Mouse (Mus musculus) CH12.LX (cell line): ENCODE results near the gene Topors. TPM values are rescaled to one million over a fixed set of nuclear protein-coding genes. Genes with fewer than 3 reads are reported as not detected.
A peak's percentile ranks its signal among the peaks of the same experiment; 100 is the strongest.

ENCODE experiments used
- DNase-seq: peaks from one replicate; pipeline ENCODE4 v3.0.0-alpha.2; 2013; ENCODE audit errors: extremely low read depth
- H3K27ac ChIP-seq: 2 replicates; pipeline ENCODE4 v1.5.1; 2012; ENCODE audit warnings: low read depth, mild to moderate bottlenecking, control low read depth, moderate library complexity; ENCODE audit not compliant: insufficient read depth
- H3K27me3 ChIP-seq: replicated peaks from 2 replicates; pipeline ENCODE3; 2012; ENCODE audit warnings: inconsistent platforms
- H3K36me3 ChIP-seq, 2 experiments: replicated peaks in 1 of 2; 2 replicates each; pipeline versions ENCODE3 to v1.6.1; 2012; ENCODE audit warnings: inconsistent platforms in 1 of 2, low read length in 1 of 2, mild to moderate bottlenecking in 1 of 2, mixed read lengths in 1 of 2, moderate library complexity in 1 of 2; ENCODE audit not compliant: control insufficient read depth in 1 of 2, insufficient read depth in 1 of 2
- H3K4me1 ChIP-seq, 2 experiments: 2 replicates each; pipeline ENCODE4 v1.6.1; 2012; ENCODE audit warnings: inconsistent platforms in 1 of 2, moderate library complexity in 1 of 2; ENCODE audit not compliant: insufficient read depth in 2 of 2, control insufficient read depth in 1 of 2
- H3K4me2 ChIP-seq: 2 replicates; pipeline ENCODE4 v1.6.1; 2012; ENCODE audit warnings: low read depth, mild to moderate bottlenecking, control low read depth; ENCODE audit not compliant: poor library complexity, insufficient read depth, severe bottlenecking
- H3K4me3 ChIP-seq, 3 experiments: fragments of 150-350 bp in 1 of 3; sonication (generic) in 1 of 3; replicated peaks in 1 of 3; 2 replicates each; pipeline versions ENCODE3 to v1.5.1; 2011 to 2012; ENCODE audit warnings: low read depth in 2 of 3, low read length in 2 of 3, mild to moderate bottlenecking in 2 of 3, moderate library complexity in 2 of 3, control low read depth in 1 of 3, improper control_type of control experiment in 1 of 3, inconsistent platforms in 1 of 3, mixed read lengths in 1 of 3; ENCODE audit not compliant: poor library complexity in 1 of 3
- H3K79me2 ChIP-seq: replicated peaks from 2 replicates; pipeline ENCODE4 v1.6.1; 2012; ENCODE audit warnings: mild to moderate bottlenecking, moderate library complexity; ENCODE audit not compliant: control insufficient read depth, poor library complexity, insufficient read depth, severe bottlenecking; ENCODE audit errors: extremely low read depth
- H3K9ac ChIP-seq: 2 replicates; pipeline ENCODE4 v1.6.1; 2012; ENCODE audit warnings: low read depth, mild to moderate bottlenecking, control low read depth, moderate library complexity; ENCODE audit not compliant: insufficient read depth
- H3K9me3 ChIP-seq: replicated peaks from 2 replicates; pipeline ENCODE3; 2012; ENCODE audit warnings: low read length, inconsistent platforms, mixed read lengths
- BHLHE40 ChIP-seq: IDR thresholded peaks from 2 replicates; pipeline ENCODE4 v1.6.1; 2011; ENCODE audit warnings: mild to moderate bottlenecking, low read depth, low read length, improper control_type of control experiment
- CHD1 ChIP-seq: IDR thresholded peaks from 2 replicates; pipeline ENCODE4 v1.6.1; 2012; ENCODE audit warnings: low read depth, low read length, improper control_type of control experiment, inconsistent platforms
- CTCF ChIP-seq, 2 experiments: IDR thresholded peaks in 1 of 2; conservative IDR thresholded peaks in 1 of 2; 2 replicates each; pipeline ENCODE4 v1.5.1; 2011 to 2012; ENCODE audit warnings: low read depth in 2 of 2, low read length in 2 of 2, improper control_type of control experiment in 1 of 2, inconsistent platforms in 1 of 2, mild to moderate bottlenecking in 1 of 2, moderate library complexity in 1 of 2
- ELF1 ChIP-seq: IDR thresholded peaks from 2 replicates; pipeline ENCODE4 v1.6.1; 2014; ENCODE audit warnings: low read depth, mild to moderate bottlenecking, inconsistent platforms, low read length, improper control_type of control experiment
- IRF4 ChIP-seq: IDR thresholded peaks from 2 replicates; pipeline ENCODE4 v1.6.1; 2014; ENCODE audit warnings: low read depth, mild to moderate bottlenecking, inconsistent platforms, low read length, improper control_type of control experiment
- KAT2A ChIP-seq: IDR thresholded peaks from 2 replicates; pipeline ENCODE4 v1.6.1; 2012; ENCODE audit warnings: low read length, improper control_type of control experiment, inconsistent platforms; ENCODE audit not compliant: insufficient replicate concordance
- MAFK ChIP-seq: IDR thresholded peaks from 2 replicates; pipeline ENCODE4 v1.6.1; 2011; ENCODE audit warnings: low read length, improper control_type of control experiment; ENCODE audit not compliant: insufficient replicate concordance
- MAX ChIP-seq: IDR thresholded peaks from 2 replicates; pipeline ENCODE4 v1.6.1; 2011; ENCODE audit warnings: low read length, improper control_type of control experiment
- MAZ ChIP-seq: IDR thresholded peaks from 2 replicates; pipeline ENCODE4 v1.6.1; 2012; ENCODE audit warnings: low read depth, mild to moderate bottlenecking, inconsistent platforms, low read length, improper control_type of control experiment, moderate library complexity
- MEF2A ChIP-seq: IDR thresholded peaks from 2 replicates; pipeline ENCODE4 v1.6.1; 2014; ENCODE audit warnings: low read depth, mild to moderate bottlenecking, inconsistent platforms, low read length, improper control_type of control experiment, borderline replicate concordance
- MXI1 ChIP-seq: IDR thresholded peaks from 2 replicates; pipeline ENCODE4 v1.6.1; 2011; ENCODE audit warnings: mild to moderate bottlenecking, low read depth, low read length, improper control_type of control experiment
- MYC ChIP-seq: IDR thresholded peaks from 2 replicates; pipeline ENCODE4 v1.6.1; 2011; ENCODE audit warnings: low read depth, mild to moderate bottlenecking, improper control_type of control experiment, low read length
- NRF1 ChIP-seq: IDR thresholded peaks from 2 replicates; pipeline ENCODE4 v1.6.1; 2014; ENCODE audit warnings: low read depth, mild to moderate bottlenecking, inconsistent platforms, low read length, improper control_type of control experiment, moderate library complexity
- POLR2A ChIP-seq: IDR thresholded peaks from 2 replicates; pipeline ENCODE4 v1.6.1; 2011; ENCODE audit warnings: low read depth, mild to moderate bottlenecking, improper control_type of control experiment, low read length
- POLR2AphosphoS2 ChIP-seq: IDR thresholded peaks from 2 replicates; pipeline ENCODE4 v1.6.1; 2011; ENCODE audit warnings: low read depth, low read length, improper control_type of control experiment
- RAD21 ChIP-seq: IDR thresholded peaks from 2 replicates; pipeline ENCODE4 v1.6.1; 2011; ENCODE audit warnings: low read depth, mild to moderate bottlenecking, low read length, improper control_type of control experiment, moderate library complexity
- SMC3 ChIP-seq: IDR thresholded peaks from 2 replicates; pipeline ENCODE4 v1.6.1; 2011; ENCODE audit warnings: low read depth, low read length, improper control_type of control experiment
- TBP ChIP-seq: conservative IDR thresholded peaks from 2 replicates; pipeline ENCODE4 v1.6.1; 2011; ENCODE audit warnings: low read depth, low read length, improper control_type of control experiment
- TCF12 ChIP-seq: IDR thresholded peaks from 2 replicates; pipeline ENCODE4 v1.6.1; 2014; ENCODE audit warnings: low read depth, mild to moderate bottlenecking, inconsistent platforms, low read length, improper control_type of control experiment
- UBTF ChIP-seq: IDR thresholded peaks from 2 replicates; pipeline ENCODE4 v1.6.1; 2012; ENCODE audit warnings: low read depth, mild to moderate bottlenecking, inconsistent platforms, low read length, improper control_type of control experiment, moderate library complexity
- USF1 ChIP-seq: IDR thresholded peaks from 2 replicates; pipeline ENCODE4 v1.6.1; 2014; ENCODE audit warnings: low read depth, mild to moderate bottlenecking, inconsistent platforms, low read length, improper control_type of control experiment
- ZNF384 ChIP-seq: IDR thresholded peaks from 2 replicates; pipeline ENCODE4 v1.6.1; 2012; ENCODE audit warnings: low read depth, low read length, improper control_type of control experiment, inconsistent platforms
- dilution Hi-C: fragments of 300-500 bp; cut with MboI; formaldehyde crosslinking; loops from 2 replicates; pipeline ENCODE4 v1.14.3; 2020; ENCODE audit warnings: low sequenced_read_pairs; ENCODE audit not compliant: extremely low pct_unique_long_range_greater_than_20kb, extremely low pct_ligation_motif_present
- in situ Hi-C: fragments of 300-500 bp; cut with MboI; formaldehyde crosslinking; loops from 3 replicates; pipeline ENCODE4 v1.14.3; 2019; ENCODE audit warnings: low sequenced_read_pairs, low pct_ligation_motif_present, low pct_unique_long_range_greater_than_20kb, mixed read lengths
- polyA plus RNA-seq: library from polyadenylated mRNA; unstranded; fragments of >175 nt; gene quantifications from 2 replicates; pipeline ENCODE4 v1.2.1, GENCODE M21; 2012; ENCODE audit warnings: low read depth; ENCODE audit not compliant: insufficient read length
- total RNA-seq, 2 experiments: library from RNA; depleted of rRNA; stranded (reverse); fragments of 300-350 nt in 1 of 2; fragments of >200 nt in 1 of 2; gene quantifications; 2 replicates each; pipeline ENCODE4 v1.2.3; 2012 to 2014

Gene Topors
- total and polyA plus RNA-seq, 3 experiments = 23.1 to 38.9 (median 36.1) TPM

DNA sequence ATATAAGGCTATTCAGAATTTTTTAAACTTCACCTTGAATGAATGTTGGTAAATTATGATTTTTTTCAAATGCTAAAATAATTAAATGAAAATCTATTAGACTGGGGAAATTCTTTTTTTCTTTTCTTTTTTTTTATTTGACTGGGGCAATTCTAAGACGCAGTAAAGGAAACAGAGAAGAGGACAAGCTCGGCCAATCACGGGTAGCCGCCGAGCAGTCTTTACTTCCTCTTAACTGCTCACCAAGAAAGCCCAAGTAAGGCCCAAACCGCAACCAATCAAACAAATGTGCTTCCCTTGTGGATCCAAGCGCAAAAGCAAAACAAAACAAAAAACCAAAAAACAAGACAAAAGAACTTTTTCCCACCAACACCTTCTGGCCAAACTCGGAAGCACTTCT is 25.6 kb downstream of the Topors start:
- no peaks in the 10 kb centered on the region for H3K36me3 ChIP-seq
- no peak overlapping the region for H3K4me3 ChIP-seq
- no peaks in the 10 kb centered on the region for H3K9me3 ChIP-seq
- peak; percentile 66 for DNase-seq
- dilution Hi-C loops = no loop called here
- H3K27ac ChIP-seq = no peak overlapping the region
- TF ChIP-seq IRF4 = no peak
- TF ChIP-seq BHLHE40 = no peak
- TF ChIP-seq CHD1 = no peak
- no peak for TF ChIP-seq MAX
- no peak for TF ChIP-seq MYC
- TF ChIP-seq POLR2A = 0 out of 2 replicates have a peak, but pooled peaks have one; percentile 20
- no peak for TF ChIP-seq SMC3
- no peak for TF ChIP-seq UBTF
- TF ChIP-seq TCF12 = no peak
- TF ChIP-seq NRF1 = no peak
- TF ChIP-seq ZNF384 = peak; percentile 67; the same call in 1 of the 2 replicates
- no peak for TF ChIP-seq RAD21
- no peak for TF ChIP-seq POLR2AphosphoS2
- TF ChIP-seq ELF1 = 0 out of 2 replicates have a peak, but pooled peaks have one; percentile 25
- TF ChIP-seq CTCF (conservative IDR thresholded peaks at IDR 0.05 in 1 of 2, IDR thresholded peaks at IDR 0.05 in 1 of 2; ENCODE audit: low read depth in 2 of 2, low read length in 2 of 2) = no peak
- TF ChIP-seq TBP = no peak
- TF ChIP-seq KAT2A = no peak
- no peak for TF ChIP-seq MEF2A
- no peak for TF ChIP-seq MAZ
- no peak for TF ChIP-seq USF1
- TF ChIP-seq MXI1 = no peak
- in situ Hi-C loops = no loop called here
- no peaks in the 10 kb centered on the region for H3K79me2 ChIP-seq
- H3K4me1 ChIP-seq = peaks cover 4 to 20% of the 10 kb centered on the region in 2 experiments; a peak in 3 of 4 replicates
- peak overlapping the region; percentile 64 for H3K4me2 ChIP-seq
- H3K9ac ChIP-seq = no peak overlapping the region
- H3K27me3 ChIP-seq = no peaks in the 10 kb centered on the region

DNA sequence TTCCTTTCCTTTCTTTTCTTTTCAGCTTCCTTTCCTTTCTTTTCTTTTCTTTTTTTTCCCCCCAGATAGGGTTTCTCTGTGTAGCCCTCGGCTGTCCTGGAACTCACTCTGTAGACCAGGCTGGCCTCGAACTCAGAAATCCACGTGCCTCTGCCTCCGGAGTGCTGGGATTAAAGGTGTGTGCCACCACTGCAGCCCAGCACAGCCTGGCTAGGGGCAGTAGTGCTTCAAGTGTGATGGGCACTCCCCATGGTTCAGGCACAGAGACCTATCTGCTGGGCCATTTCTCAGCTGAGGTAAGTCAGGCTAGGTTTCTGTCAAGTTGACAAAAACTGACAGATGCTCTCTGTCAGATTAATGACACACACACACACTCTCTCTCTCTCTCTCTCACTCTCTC is 26.6 kb downstream of the Topors start:
- Histone ChIP-seq H3K79me2 (no peaks in the 10 kb centered on the region), H3K27ac (no peak overlapping the region), H3K4me1 (peaks cover 4 to 28% of the 10 kb centered on the region in 2 experiments; a peak in 3 of 4 replicates), H3K9ac (no peak overlapping the region), H3K27me3 (no peaks in the 10 kb centered on the region), H3K4me3 (no peak overlapping the region), H3K9me3 (no peaks in the 10 kb centered on the region), H3K4me2 (no peak overlapping the region), H3K36me3 (no peaks in the 10 kb centered on the region)
- no peak for DNase-seq
- TF ChIP-seq MAFK = 0 out of 2 replicates have a peak, but pooled peaks have one; percentile 9
- TF ChIP-seq RAD21 = no peak
- in situ Hi-C loops = no loop called here
- dilution Hi-C loops = no loop called here
